Mouse (Mus musculus) limb, embryonic 13.5 days (tissue): ENCODE results near the gene Rspo4. TPM values are rescaled to one million over a fixed set of nuclear protein-coding genes. Genes with fewer than 3 reads are reported as not detected.

Source experiments
- ATAC-seq: fragments of 200-750 bp; cut with Nextera tagmentation; 2 replicates; pipeline ENCODE4 v1.8.0; 2017; ENCODE audit warnings: low read depth, moderate number of reproducible peaks, moderate TSS enrichment; ENCODE audit not compliant: low FRiP score
- H3K27ac ChIP-seq: fragments of 300-500 bp; sonication (generic); 2 replicates; pipeline ENCODE4 v1.5.1; 2015; ENCODE audit warnings: inconsistent platforms, mild to moderate bottlenecking, moderate library complexity
- H3K27me3 ChIP-seq: fragments of 300-500 bp; sonication (generic); 2 replicates; pipeline ENCODE4 v1.6.1; 2015; ENCODE audit warnings: mild to moderate bottlenecking, inconsistent platforms
- H3K36me3 ChIP-seq: fragments of 300-500 bp; sonication (generic); 2 replicates; pipeline ENCODE4 v1.6.1; 2015; ENCODE audit warnings: inconsistent platforms, mild to moderate bottlenecking, moderate library complexity
- H3K4me1 ChIP-seq: fragments of 300-500 bp; sonication (generic); 2 replicates; pipeline ENCODE4 v1.6.1; 2015; ENCODE audit warnings: inconsistent platforms
- H3K4me2 ChIP-seq: fragments of 300-500 bp; sonication (generic); replicated peaks from 2 replicates; pipeline ENCODE4 v1.6.1; 2015; ENCODE audit warnings: inconsistent platforms, mild to moderate bottlenecking, moderate library complexity
- H3K4me3 ChIP-seq: fragments of 300-500 bp; sonication (generic); 2 replicates; pipeline ENCODE4 v1.5.1; 2015; ENCODE audit warnings: moderate library complexity, mild to moderate bottlenecking, inconsistent platforms
- H3K9ac ChIP-seq: fragments of 300-500 bp; sonication (generic); 2 replicates; pipeline ENCODE4 v1.6.1; 2015; ENCODE audit warnings: mild to moderate bottlenecking, inconsistent platforms
- H3K9me3 ChIP-seq: fragments of 300-500 bp; sonication (generic); 2 replicates; pipeline ENCODE4 v1.6.1; 2016; ENCODE audit warnings: inconsistent platforms
- WGBS: fragments of 180-500 bp; shearing (Covaris S2); methylation state at CpG from one replicate; pipeline ENCODE4 v1.1.7; 2015; 5-methylcytosine and 5-hydroxymethylcytosine counted together
- polyA plus RNA-seq: library from polyadenylated mRNA; unstranded; fragments of >200 nt; fragmentation: Nextera tagmentation; extraction: Ambion mirVana; gene quantifications from 2 replicates; pipeline ENCODE4 v1.2.1, GENCODE M21; 2015

Gene Rspo4
- polyA plus RNA-seq, 1 experiment from 2014 or later = 1.0 TPM

DNA sequence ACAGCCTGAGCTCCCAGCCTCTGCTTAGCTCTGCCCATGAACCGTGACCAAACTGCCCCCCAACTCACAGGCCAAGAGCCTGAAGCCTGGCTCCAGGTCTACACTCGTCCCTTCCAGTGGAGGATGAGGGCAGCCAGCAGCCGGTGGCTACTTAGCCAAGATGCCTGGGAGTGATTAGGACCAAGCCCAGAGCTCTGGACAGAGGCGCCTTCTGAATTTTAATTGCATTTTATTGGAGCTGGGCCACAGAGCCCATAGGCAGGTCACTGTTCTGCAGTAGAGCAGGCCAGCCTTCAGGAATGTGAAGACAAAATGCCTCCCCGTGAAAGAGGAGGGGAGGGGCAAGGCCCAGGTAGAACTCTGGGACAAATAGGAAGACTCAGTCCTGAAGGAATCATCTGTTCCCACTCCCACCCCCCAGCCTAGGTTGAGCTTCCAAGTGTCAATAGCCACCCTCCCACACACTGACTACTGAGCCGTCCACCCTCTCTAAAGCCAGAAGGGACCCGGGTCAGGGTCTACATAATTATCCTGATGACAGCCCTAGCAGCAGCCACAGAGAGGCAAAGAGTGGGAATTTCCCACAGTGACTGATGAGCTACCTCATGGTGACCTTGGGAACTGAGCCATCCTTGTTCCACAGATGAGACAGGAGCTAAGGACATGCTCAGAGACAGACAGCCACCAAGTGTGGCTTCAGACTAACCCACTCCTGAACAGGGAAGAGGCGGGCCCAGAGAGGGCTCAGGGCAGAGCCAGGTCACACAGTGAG, 51.7 kb downstream of the Rspo4 start:
- no peak overlapping the region for H3K9ac ChIP-seq
- no peaks in the 10 kb centered on the region; the same call in 1 of the 2 replicates for H3K27me3 ChIP-seq
- H3K9me3 ChIP-seq = no peaks in the 10 kb centered on the region
- H3K4me2 ChIP-seq = no peak overlapping the region
- peak overlapping the region; percentile 63; the same call in 1 of the 2 replicates for H3K27ac ChIP-seq
- WGBS = 36% methylated on average over 8 of the region's 8 CpGs
- H3K4me3 ChIP-seq = no peak overlapping the region
- peaks cover 25% of the 10 kb centered on the region for H3K4me1 ChIP-seq
- ATAC-seq = peak; percentile 68
- no peaks in the 10 kb centered on the region for H3K36me3 ChIP-seq

DNA sequence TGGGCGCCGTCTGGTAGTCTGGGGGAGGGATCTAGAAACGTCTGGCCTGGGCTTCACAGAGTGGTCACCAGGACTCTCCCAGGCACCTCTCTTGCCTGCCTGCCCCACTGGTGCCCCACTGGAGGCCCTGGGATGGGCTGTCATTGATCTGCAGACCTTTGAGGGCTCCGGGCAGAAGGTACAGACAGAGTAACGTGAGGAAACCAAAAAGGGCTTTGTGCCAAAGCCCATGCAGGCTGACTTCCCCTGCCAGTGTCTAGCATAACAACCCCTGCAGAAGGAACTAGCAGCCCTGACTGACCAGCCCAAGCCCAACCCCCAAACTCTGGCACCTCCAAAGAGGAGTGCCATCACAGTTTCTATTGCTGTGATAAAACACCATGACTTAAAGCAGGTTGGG, 53.2 kb downstream of the Rspo4 start:
- ATAC-seq = no peak
- H3K9ac ChIP-seq = no peak overlapping the region
- peaks cover 24% of the 10 kb centered on the region for H3K4me1 ChIP-seq
- H3K4me2 ChIP-seq = no peak overlapping the region
- H3K36me3 ChIP-seq = no peaks in the 10 kb centered on the region
- no peaks in the 10 kb centered on the region for H3K9me3 ChIP-seq
- no peak overlapping the region for H3K4me3 ChIP-seq
- H3K27ac ChIP-seq = no peak overlapping the region
- no peaks in the 10 kb centered on the region; the same call in 1 of the 2 replicates for H3K27me3 ChIP-seq
- WGBS = 74% methylated on average over 5 of the region's 5 CpGs

GRCm38 (mm10) chr2:151898106-151898505, 55.4 kb downstream of the Rspo4 start:
- Histone ChIP-seq H3K9ac (no peak overlapping the region), H3K27ac (no peak overlapping the region), H3K9me3 (no peaks in the 10 kb centered on the region), H3K27me3 (no peaks in the 10 kb centered on the region; the same call in 1 of the 2 replicates), H3K4me1 (peaks cover 17% of the 10 kb centered on the region), H3K4me2 (no peak overlapping the region), H3K36me3 (no peaks in the 10 kb centered on the region), H3K4me3 (no peak overlapping the region)
- no peak for ATAC-seq
- WGBS = 93% methylated on average over 1 of the region's 1 CpGs

- Histone ChIP-seq H3K36me3 (no peaks in the 10 kb centered on the region), H3K27me3 (no peaks in the 10 kb centered on the region; the same call in 1 of the 2 replicates), H3K4me2 (no peak overlapping the region), H3K9ac (no peak overlapping the region), H3K27ac (no peak overlapping the region), H3K4me1 (no peaks in the 10 kb centered on the region), H3K4me3 (no peak overlapping the region), H3K9me3 (no peaks in the 10 kb centered on the region)
- ATAC-seq = no peak
- 41% methylated on average over 4 of the region's 4 CpGs for WGBS
Measured at GRCm38 (mm10) chr2:151900845-151901244, 58.1 kb downstream of the Rspo4 start.

DNA sequence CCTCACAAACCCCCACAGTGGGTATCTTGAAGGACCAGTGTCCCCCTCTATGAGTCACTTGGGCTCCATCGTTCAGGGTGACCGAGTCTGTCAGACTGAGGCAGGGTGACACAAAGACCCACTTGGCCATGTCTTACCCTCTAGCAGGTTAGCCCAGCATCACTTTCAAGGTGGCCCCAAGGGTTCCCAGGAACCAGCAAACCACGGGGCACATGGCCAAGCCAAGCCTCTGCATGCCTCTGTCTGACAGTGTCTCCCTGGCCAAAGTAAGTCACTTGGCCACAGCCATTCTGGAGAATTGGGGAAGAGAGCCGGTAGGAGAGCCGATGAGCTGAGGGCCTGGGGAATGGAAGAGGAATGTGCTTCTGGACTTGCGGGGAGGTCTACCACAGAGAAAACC, 60.5 kb downstream of the Rspo4 start:
- H3K4me1 ChIP-seq = no peaks in the 10 kb centered on the region
- no peak overlapping the region for H3K9ac ChIP-seq
- no peaks in the 10 kb centered on the region for H3K9me3 ChIP-seq
- no peaks in the 10 kb centered on the region for H3K36me3 ChIP-seq
- no peak overlapping the region for H3K4me2 ChIP-seq
- no peak overlapping the region for H3K27ac ChIP-seq
- WGBS = 81% methylated on average over 6 of the region's 6 CpGs
- ATAC-seq = no peak
- H3K27me3 ChIP-seq = no peaks in the 10 kb centered on the region; the same call in 1 of the 2 replicates
- H3K4me3 ChIP-seq = no peak overlapping the region

- no peak overlapping the region for H3K4me3 ChIP-seq
- no peaks in the 10 kb centered on the region; the same call in 1 of the 2 replicates for H3K27me3 ChIP-seq
- 72% methylated on average over 4 of the region's 4 CpGs for WGBS
- no peaks in the 10 kb centered on the region for H3K9me3 ChIP-seq
- no peak overlapping the region for H3K4me2 ChIP-seq
- no peak for ATAC-seq
- H3K9ac ChIP-seq = no peak overlapping the region
- H3K4me1 ChIP-seq = no peaks in the 10 kb centered on the region
- H3K36me3 ChIP-seq = no peaks in the 10 kb centered on the region
- H3K27ac ChIP-seq = no peak overlapping the region
Measured at GRCm38 (mm10) chr2:151903933-151904332, 61.2 kb downstream of the Rspo4 start.

- Histone ChIP-seq H3K9me3 (no peaks in the 10 kb centered on the region), H3K27ac (no peak overlapping the region), H3K36me3 (no peaks in the 10 kb centered on the region), H3K4me3 (no peak overlapping the region), H3K27me3 (no peaks in the 10 kb centered on the region; the same call in 1 of the 2 replicates), H3K4me2 (no peak overlapping the region), H3K9ac (no peak overlapping the region), H3K4me1 (no peaks in the 10 kb centered on the region)
- ATAC-seq = no peak
- WGBS = 65% methylated on average over 3 of the region's 3 CpGs
Measured at GRCm38 (mm10) chr2:151904636-151905035, 61.9 kb downstream of the Rspo4 start.

- Histone ChIP-seq H3K27me3 (no peaks in the 10 kb centered on the region; the same call in 1 of the 2 replicates), H3K4me2 (no peak overlapping the region), H3K9ac (no peak overlapping the region), H3K36me3 (no peaks in the 10 kb centered on the region), H3K4me3 (no peak overlapping the region), H3K9me3 (no peaks in the 10 kb centered on the region), H3K4me1 (peaks cover 18% of the 10 kb centered on the region), H3K27ac (no peak overlapping the region)
- 69% methylated on average over 2 of the region's 2 CpGs for WGBS
- ATAC-seq = no peak
Measured at GRCm38 (mm10) chr2:151907020-151907419, 64.3 kb downstream of the Rspo4 start.

DNA sequence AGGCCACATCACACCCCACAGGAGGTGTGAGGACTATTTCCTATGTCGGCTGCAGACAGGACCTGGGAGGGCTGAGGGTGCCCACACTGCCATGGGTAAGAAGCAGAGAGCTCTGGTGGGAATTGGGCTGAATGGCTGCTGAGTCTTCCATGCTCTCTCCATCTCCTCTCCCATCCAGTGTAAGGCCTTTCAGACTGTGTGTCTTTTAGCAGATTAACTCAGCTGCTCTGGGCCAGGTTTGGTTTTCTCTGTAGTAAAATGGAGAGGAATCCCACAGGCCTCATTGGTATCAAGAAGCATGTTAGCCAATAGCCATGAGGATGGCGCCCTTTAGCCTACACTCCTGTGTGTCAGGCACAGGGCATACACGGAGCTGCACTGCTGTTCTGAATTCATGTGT, 66.7 kb downstream of the Rspo4 start:
- Histone ChIP-seq H3K9me3 (no peaks in the 10 kb centered on the region), H3K27me3 (no peaks in the 10 kb centered on the region; the same call in 1 of the 2 replicates), H3K4me3 (no peak overlapping the region), H3K36me3 (no peaks in the 10 kb centered on the region), H3K27ac (no peak overlapping the region), H3K9ac (no peak overlapping the region), H3K4me2 (no peak overlapping the region), H3K4me1 (peaks cover 18% of the 10 kb centered on the region)
- 73% methylated on average over 3 of the region's 3 CpGs for whole genome bisulfite sequencing
- no peak for ATAC-seq

DNA sequence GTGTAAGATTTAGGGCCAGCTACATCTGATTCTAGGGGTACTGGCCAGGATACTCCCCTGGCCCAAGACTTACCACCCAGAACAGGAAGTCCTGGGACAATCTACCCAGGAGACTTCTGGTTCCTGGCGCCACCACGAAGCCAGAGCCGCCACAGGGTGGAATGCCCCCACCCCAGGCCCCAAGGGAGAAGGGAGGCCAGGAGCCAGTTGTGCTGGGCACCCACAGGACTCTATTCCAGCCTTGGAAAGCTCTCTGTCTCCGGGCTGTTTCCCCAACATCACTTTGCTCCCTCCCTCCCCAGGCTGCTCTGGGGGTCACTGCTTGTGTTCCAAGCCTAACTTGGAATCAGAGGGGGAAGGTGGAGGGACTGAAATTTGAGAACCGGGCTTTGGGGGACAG, 67.8 kb downstream of the Rspo4 start:
- ATAC-seq = peak; percentile 41; the same call in 1 of the 2 replicates
- peak overlapping the region; percentile 15; the same call in 1 of the 2 replicates for H3K27ac ChIP-seq
- H3K4me1 ChIP-seq = peaks cover 18% of the 10 kb centered on the region
- peak overlapping the region; percentile 50; the same call in 1 of the 2 replicates for H3K9ac ChIP-seq
- no peaks in the 10 kb centered on the region for H3K9me3 ChIP-seq
- no peaks in the 10 kb centered on the region; the same call in 1 of the 2 replicates for H3K27me3 ChIP-seq
- no peak overlapping the region for H3K4me2 ChIP-seq
- H3K4me3 ChIP-seq = no peak overlapping the region
- WGBS = 28% methylated on average over 5 of the region's 5 CpGs
- H3K36me3 ChIP-seq = no peaks in the 10 kb centered on the region

- ATAC-seq = peak; percentile 49
- Histone ChIP-seq H3K27ac (peak within 1 kb of the TSS; percentile 15; the same call in 1 of the 2 replicates), H3K9ac (peak within 1 kb of the TSS; percentile 50; the same call in 1 of the 2 replicates), H3K36me3 (no peaks in the 10 kb centered on the region), H3K9me3 (no peaks in the 10 kb centered on the region), H3K27me3 (no peaks in the 10 kb centered on the region; the same call in 1 of the 2 replicates), H3K4me1 (peaks cover 22% of the 10 kb centered on the region), H3K4me2 (no peak within 1 kb of the TSS), H3K4me3 (no peak within 1 kb of the TSS)
- 54% methylated on average over 12 of the region's 13 CpGs for WGBS
Measured at GRCm38 (mm10) chr2:151910919-151911500, 68.3 kb downstream of the Rspo4 start, which contains the start of gene Angpt4. TSS of gene Angpt4 (plus strand) at chr2:151911210.

DNA sequence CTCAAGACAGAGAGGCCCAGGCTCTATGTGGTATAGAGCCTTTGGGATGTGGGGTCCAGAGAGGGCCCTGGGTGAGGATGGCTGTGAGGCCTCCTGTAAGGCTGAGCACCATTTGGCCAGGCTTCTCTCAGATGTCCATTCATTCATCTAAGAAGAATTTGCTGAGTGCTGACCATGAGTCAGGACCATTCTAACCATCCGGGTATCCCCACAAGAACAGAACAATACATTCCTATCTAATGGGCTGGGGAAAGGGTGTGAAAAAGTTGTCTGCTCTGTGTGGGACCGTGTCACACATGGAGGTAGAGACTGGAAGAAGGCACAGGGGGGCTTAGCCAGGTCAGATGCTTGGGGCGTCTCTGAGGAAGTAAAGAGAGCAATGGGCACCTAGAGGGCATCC, 69.0 kb downstream of the Rspo4 start:
- Histone ChIP-seq H3K36me3 (no peaks in the 10 kb centered on the region), H3K4me2 (no peak overlapping the region), H3K4me1 (peaks cover 30% of the 10 kb centered on the region), H3K27me3 (no peaks in the 10 kb centered on the region; the same call in 1 of the 2 replicates), H3K9me3 (no peaks in the 10 kb centered on the region), H3K4me3 (no peak overlapping the region), H3K27ac (no peak overlapping the region), H3K9ac (no peak overlapping the region)
- no peak for ATAC-seq
- WGBS = 84% methylated on average over 3 of the region's 3 CpGs
